Mouse (Mus musculus) embryo, embryonic 11.5 days (tissue): Measurements from ENCODE around the gene I0C0044D17Rik.
"Not testable (repeated sequence)": the region's sequence is repeated elsewhere in the genome, so short reads cannot be mapped to it uniquely, and the experiment has no call there.

Source experiments
- DNase-seq: peaks from one replicate; pipeline ENCODE4 v3.0.0-alpha.2; 2012; ENCODE audit warnings: low read depth, low spot score

The I0C0044D17Rik gene

GRCm38 (mm10) chr4:98823740-98824139 lies at the start of gene I0C0044D17Rik:
Gene I0C0044D17Rik (minus strand): TSS chr4:98823840.
- DNase-seq = not testable (repeated sequence)

GRCm38 (mm10) chr4:98865386-98866237 lies 42.0 kb upstream of the I0C0044D17Rik start:
- DNase-seq = no peak

DNA sequence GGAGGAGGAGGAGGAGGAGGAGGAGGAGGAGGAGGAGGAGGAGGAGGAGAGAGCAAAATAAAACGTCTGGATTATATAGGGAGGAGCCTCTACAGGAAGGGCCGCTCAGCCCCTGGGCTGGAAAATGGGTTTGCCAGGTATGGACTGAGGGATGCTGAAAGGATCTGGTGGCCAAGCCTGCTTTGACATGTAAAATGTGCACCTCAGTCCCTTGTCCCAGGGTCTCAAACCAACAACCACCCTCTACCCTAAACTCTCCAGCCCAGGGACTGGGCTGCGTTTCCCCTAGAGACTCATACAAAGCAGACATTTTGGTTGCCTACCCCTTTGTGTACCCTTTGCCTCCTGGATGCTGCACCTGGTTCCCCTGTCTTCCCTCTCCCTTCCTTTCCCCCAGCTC lies 40.9 kb upstream of the I0C0044D17Rik start:
- DNase-seq = no peak

DNA sequence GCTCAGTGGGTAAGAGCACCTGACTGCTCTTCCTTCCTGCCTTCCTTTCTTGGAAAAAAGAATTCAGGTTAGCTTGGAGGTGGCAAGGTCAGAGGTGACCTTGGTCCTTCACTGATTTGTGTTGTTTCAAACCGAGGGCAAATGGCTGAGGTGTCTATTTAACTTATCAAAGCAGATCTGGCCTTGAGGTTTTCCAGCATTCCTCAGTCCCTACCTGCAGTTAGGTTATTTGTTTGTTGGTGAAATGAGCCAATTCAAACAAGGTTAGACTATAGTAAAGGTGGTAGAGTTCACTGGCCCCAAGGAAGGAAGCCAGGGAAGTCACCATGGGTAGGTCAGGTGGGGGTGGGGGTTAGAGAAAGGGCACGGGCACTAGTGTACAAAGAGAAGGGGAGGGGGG lies 40.5 kb upstream of the I0C0044D17Rik start:
- no peak for DNase-seq

DNA sequence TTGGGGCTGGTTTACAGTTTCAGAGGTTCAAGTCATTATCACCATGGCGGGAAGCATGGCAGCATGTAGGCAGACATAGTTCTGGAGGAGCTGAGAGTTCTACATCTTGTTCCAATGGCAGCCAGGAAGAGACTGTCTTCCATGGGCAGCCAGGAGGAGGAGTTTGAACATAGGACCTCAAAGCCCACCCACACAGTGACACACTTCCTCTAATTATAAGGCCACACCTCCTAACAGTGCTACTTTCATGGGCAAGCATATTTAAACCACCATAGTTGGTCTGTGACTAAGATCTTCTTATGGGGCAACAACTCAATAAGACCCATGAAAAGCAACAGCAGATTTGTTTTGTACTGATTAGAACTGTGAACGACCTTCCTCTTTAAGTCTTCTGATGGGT lies 39.8 kb upstream of the I0C0044D17Rik start:
- no peak for DNase-seq

GRCm38 (mm10) chr4:98858151-98858855 lies 34.7 kb upstream of the I0C0044D17Rik start:
- no peak for DNase-seq

- DNase-seq = no peak
Observed at GRCm38 (mm10) chr4:98857037-98857648, 33.5 kb upstream of the I0C0044D17Rik start.

GRCm38 (mm10) chr4:98853926-98854325 lies 30.3 kb upstream of the I0C0044D17Rik start:
- DNase-seq = no peak

GRCm38 (mm10) chr4:98850485-98850884 lies 26.8 kb upstream of the I0C0044D17Rik start:
- DNase-seq = not testable (repeated sequence)

DNA sequence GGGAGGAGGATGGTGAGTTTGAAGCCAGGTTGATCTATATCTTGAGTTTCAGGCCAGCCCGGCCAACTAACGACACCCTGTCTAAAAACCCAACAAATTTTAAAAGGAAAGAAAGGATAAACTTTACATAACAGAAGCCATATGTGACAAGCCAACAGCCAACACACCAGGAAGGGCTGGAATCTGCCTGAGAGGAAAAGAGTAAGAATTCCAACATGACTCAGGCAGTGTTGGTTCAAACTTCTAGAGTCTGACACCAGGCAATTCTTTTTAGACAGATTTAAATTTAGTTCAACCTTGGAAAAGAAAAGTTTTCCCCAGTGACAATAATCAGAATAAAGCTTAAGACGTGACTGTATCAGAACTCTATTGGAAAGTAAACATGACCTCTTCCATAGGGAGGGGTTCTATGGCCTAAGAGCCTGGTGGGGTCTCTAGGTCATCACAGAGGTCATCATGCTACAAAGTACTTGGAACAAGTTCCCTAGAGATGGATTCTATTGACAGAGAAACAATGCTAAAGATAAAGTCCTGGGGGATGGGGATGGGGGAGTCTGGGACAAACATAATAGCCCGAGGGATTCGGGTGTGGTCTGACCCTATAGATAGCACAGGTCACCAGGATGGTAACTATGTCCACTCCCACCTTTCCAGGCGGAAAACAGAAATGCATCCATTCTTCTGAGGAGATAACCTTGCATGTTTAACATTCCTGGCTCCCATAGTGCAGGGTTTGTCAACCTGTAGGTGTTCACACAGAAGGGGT lies 23.7 kb upstream of the I0C0044D17Rik start:
- no peak for DNase-seq

DNA sequence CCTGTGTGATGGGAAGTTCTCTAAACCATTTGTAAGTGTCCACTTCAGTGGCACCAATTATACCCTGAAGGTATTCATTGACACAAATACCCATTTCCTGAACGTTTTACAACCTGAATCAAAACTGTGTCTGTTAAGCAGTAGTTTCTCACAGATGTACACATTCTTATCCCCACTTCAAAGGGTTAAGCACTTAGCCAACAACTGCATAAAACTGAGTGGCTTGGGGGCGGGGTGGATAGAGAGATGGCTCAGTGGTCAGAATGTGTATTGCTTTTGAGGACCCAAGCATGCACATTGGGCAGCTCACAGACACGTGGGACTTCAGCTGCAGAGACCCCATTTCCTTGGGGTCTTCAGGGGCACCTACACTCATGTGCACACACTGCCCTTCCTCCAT lies 22.8 kb upstream of the I0C0044D17Rik start:
- DNase-seq = no peak

GRCm38 (mm10) chr4:98845687-98846125 lies 22.1 kb upstream of the I0C0044D17Rik start:
- DNase-seq = no peak

- no peak for DNase-seq
Observed at GRCm38 (mm10) chr4:98845201-98845600, 21.6 kb upstream of the I0C0044D17Rik start.

- DNase-seq = no peak
Observed at GRCm38 (mm10) chr4:98843906-98844597, 20.4 kb upstream of the I0C0044D17Rik start.

DNA sequence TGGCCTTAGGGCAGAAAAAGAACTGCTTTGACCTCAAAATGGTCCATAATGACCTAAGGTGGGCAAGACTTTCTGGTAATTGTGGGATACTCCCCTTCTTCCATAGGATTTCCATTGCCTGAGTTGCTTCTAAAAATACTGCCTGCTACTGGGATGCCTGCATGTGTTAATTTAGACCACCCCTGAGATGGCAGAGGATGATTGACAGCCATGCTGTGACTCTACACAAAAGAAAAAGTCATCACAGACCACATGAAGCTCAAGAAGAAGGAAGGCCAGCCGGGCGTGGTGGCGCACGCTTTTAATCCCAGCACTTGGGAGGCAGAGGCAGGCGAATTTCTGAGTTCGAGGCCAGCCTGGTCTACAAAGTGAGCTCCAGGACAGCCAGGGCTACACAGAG lies 17.6 kb upstream of the I0C0044D17Rik start:
- DNase-seq = not testable (repeated sequence)

DNA sequence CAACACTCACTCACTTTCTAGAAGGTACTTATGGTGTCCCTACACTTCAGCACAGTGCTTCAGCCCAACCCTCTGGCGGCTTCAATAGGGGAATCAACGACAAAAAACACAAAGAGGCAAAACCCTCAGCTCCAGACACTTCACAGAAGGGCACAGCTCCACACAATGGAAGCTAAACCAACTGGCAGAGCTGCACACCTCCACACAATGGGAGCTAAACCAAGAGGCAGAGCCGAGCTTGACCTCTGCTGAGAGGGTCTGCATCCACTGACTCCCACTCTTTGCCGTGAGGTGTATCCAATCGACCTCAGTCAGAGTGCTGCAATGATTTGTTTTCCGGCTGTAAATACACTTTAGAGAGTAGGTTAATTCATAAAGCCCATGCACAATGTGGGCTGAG lies 16.9 kb upstream of the I0C0044D17Rik start:
- no peak for DNase-seq

- no peak for DNase-seq
Observed at GRCm38 (mm10) chr4:98838913-98839312, 15.3 kb upstream of the I0C0044D17Rik start.

- DNase-seq = no peak
Observed at GRCm38 (mm10) chr4:98837715-98838505, 14.3 kb upstream of the I0C0044D17Rik start.

DNA sequence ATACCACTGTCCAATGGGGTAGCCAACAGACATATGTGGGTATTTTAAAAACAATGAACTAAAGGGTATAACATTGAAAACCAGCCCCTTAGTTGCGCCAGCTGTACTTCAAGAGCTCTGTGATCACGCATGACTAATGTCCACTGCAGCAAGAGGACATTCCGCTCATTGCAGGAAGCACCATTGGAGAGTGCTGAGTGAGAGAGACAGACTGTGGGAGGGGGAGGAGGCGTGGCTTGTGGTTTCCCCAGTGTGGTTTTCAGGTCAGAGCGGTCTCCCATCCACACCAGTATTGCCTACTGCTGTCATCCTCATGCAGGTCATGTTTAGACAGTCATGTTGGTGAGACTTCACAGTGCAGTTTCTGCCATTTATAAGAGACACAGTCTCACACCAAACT lies 12.9 kb upstream of the I0C0044D17Rik start:
- no peak for DNase-seq

DNA sequence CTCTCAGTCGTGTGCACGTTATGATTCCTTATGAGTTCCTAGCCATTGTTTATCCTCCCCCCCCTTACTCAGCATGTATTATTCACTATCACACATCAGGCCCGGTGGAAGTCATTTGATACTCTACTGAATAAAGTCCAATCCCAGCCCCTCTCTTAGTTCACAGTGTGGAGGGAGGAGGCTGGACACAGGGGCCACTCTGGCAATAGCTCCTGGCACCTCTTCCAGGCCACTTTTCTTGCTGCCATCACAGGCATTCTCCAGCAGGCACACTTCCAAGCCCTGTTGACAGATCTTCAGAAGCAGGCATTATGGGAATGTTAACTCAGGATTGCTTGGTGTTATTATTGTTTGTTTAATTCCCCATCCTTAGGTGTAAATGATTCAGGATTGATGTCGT lies 11.1 kb upstream of the I0C0044D17Rik start:
- no peak for DNase-seq
